Mouse (Mus musculus): ENCODE measurements around the gene Ccp110. TPM values are rescaled to one million over a fixed set of nuclear protein-coding genes. Genes with fewer than 3 reads are reported as not detected.
A peak's percentile ranks its signal among the peaks of the same experiment; 100 is the strongest.

The Ccp110 gene
- total and polyA plus RNA-seq, 3 experiments: 10.4 to 12.3 TPM; not detected in 1

GRCm38 (mm10) chr7:118738730-118739129 lies 26.4 kb downstream of the Ccp110 start:
- TF ChIP-seq BHLHE40 (IDR thresholded peaks at IDR 0.05; ENCODE audit: borderline replicate concordance, low read depth, low read length) (no peak), CTCF (IDR thresholded peaks at IDR 0.05 in 2 of 3, conservative IDR thresholded peaks at IDR 0.05 in 1 of 3; ENCODE audit: control insufficient read depth in 1 of 3, insufficient read depth in 1 of 3, low read depth in 2 of 3, low read length in 3 of 3, poor library complexity in 1 of 3, severe bottlenecking in 1 of 3) (peak; percentile 16 to 48 (median 18); a peak in 3 of 6 replicates), TCF12 (IDR thresholded peaks at IDR 0.05; ENCODE audit: low read depth, low read length) (no peak), HCFC1 (IDR thresholded peaks at IDR 0.05; ENCODE audit: low read depth, low read length) (no peak), RCOR1 (IDR thresholded peaks at IDR 0.05; ENCODE audit: low read depth, low read length) (no peak), ETS1 (IDR thresholded peaks at IDR 0.05; ENCODE audit: low read depth, low read length) (no peak), SMC3 (IDR thresholded peaks at IDR 0.05; ENCODE audit: low read depth, low read length) (peak; percentile 52), USF2 (IDR thresholded peaks at IDR 0.05; ENCODE audit: borderline replicate concordance in 1 of 2, insufficient read depth in 1 of 2, low read depth in 1 of 2, low read length in 2 of 2) (no peak), RAD21 (IDR thresholded peaks at IDR 0.05; ENCODE audit: low read depth, low read length) (peak; percentile 32), EP300 (IDR thresholded peaks at IDR 0.05; ENCODE audit: low read depth in 1 of 2, low read length in 2 of 2) (no peak), ZC3H11A (IDR thresholded peaks at IDR 0.05; ENCODE audit: low read depth, low read length) (peak; percentile 17; the same call in 1 of the 2 replicates), ELF1 (IDR thresholded peaks at IDR 0.05; ENCODE audit: low read depth, low read length) (no peak), MYC (IDR thresholded peaks at IDR 0.05; ENCODE audit: low read depth, low read length) (no peak)
- Histone ChIP-seq H3K4me1 (ENCODE audit: control insufficient read depth in 1 of 2, insufficient read depth in 2 of 2, low read length in 2 of 2) (peaks cover 0 to 5% of the 10 kb centered on the region in 2 experiments; a peak in 1 of 4 replicates), H3K36me3 (ENCODE audit: control insufficient read depth in 1 of 2, insufficient read depth in 2 of 2, low read length in 2 of 2) (peaks cover 0 to 4% of the 10 kb centered on the region in 2 experiments; a peak in 2 of 4 replicates), H3K27me3 (ENCODE audit: control insufficient read depth in 1 of 2, insufficient read depth in 2 of 2, low read length in 2 of 2) (no peaks in the 10 kb centered on the region), H3K27ac (ENCODE audit: control insufficient read depth, low read depth, low read length) (no peak overlapping the region), H3K9ac (ENCODE audit: control insufficient read depth, low read depth, low read length, poor library complexity, severe bottlenecking) (no peak overlapping the region), H3K79me2 (ENCODE audit: control insufficient read depth, insufficient read depth, low read length, poor library complexity) (peaks cover 6% of the 10 kb centered on the region), H3K9me3 (replicated peaks; ENCODE audit: insufficient read depth, low read length) (no peaks in the 10 kb centered on the region), H3K4me3 (ENCODE audit: control insufficient read depth in 1 of 2, insufficient read depth in 1 of 2, low read depth in 2 of 2, low read length in 2 of 2) (no peak overlapping the region)
- peak; percentile 47 for DNase-seq (ENCODE audit: low read depth, low spot score)

- peak within 1 kb of the TSS; percentile 82 for H3K9ac ChIP-seq (ENCODE audit: control insufficient read depth, low read depth, low read length, poor library complexity, severe bottlenecking)
- H3K36me3 ChIP-seq (ENCODE audit: control insufficient read depth in 1 of 2, insufficient read depth in 2 of 2, low read length in 2 of 2): peaks cover 0 to 4% of the 10 kb centered on the region in 2 experiments; a peak in 2 of 4 replicates
- H3K79me2 ChIP-seq (ENCODE audit: control insufficient read depth, insufficient read depth, low read length, poor library complexity): peaks cover 6% of the 10 kb centered on the region
- TF ChIP-seq E2F4 (IDR thresholded peaks at IDR 0.05; ENCODE audit: borderline replicate concordance, low read depth, low read length): no peak
- TF ChIP-seq HCFC1 (IDR thresholded peaks at IDR 0.05; ENCODE audit: low read depth, low read length): no peak
- TF ChIP-seq KAT2A (conservative IDR thresholded peaks at IDR 0.05; ENCODE audit: low read depth, low read length): no peak
- peak; percentile 67 for TF ChIP-seq MAZ (IDR thresholded peaks at IDR 0.05; ENCODE audit: low read depth, low read length)
- no peak for TF ChIP-seq EP300 (IDR thresholded peaks at IDR 0.05; ENCODE audit: low read depth in 1 of 2, low read length in 2 of 2)
- no peak for TF ChIP-seq JUND (IDR thresholded peaks at IDR 0.05; ENCODE audit: low read depth, low read length)
- 0 out of 2 replicates have a peak, but pooled peaks have one; percentile 27 for TF ChIP-seq MYC (IDR thresholded peaks at IDR 0.05; ENCODE audit: low read depth, low read length)
- peak; percentile 64 for TF ChIP-seq SMC3 (IDR thresholded peaks at IDR 0.05; ENCODE audit: low read depth, low read length)
- no peak for TF ChIP-seq USF1 (IDR thresholded peaks at IDR 0.05; ENCODE audit: low read depth, low read length)
- peak; percentile 68 to 81 (median 76) for TF ChIP-seq CTCF (IDR thresholded peaks at IDR 0.05 in 2 of 3, conservative IDR thresholded peaks at IDR 0.05 in 1 of 3; ENCODE audit: control insufficient read depth in 1 of 3, insufficient read depth in 1 of 3, low read depth in 2 of 3, low read length in 3 of 3, poor library complexity in 1 of 3, severe bottlenecking in 1 of 3)
- TF ChIP-seq RAD21 (IDR thresholded peaks at IDR 0.05; ENCODE audit: low read depth, low read length): peak; percentile 57
- peak; percentile 7; the same call in 1 of the 2 replicates for TF ChIP-seq ZNF384 (IDR thresholded peaks at IDR 0.05; ENCODE audit: low read depth, low read length)
- peak within 1 kb of the TSS; percentile 71 for H3K27ac ChIP-seq (ENCODE audit: control insufficient read depth, low read depth, low read length)
- H3K4me1 ChIP-seq (ENCODE audit: control insufficient read depth in 1 of 2, insufficient read depth in 2 of 2, low read length in 2 of 2): peaks cover 0 to 5% of the 10 kb centered on the region in 2 experiments; a peak in 1 of 4 replicates
- peak within 1 kb of the TSS; percentile 75 to 97 for H3K4me3 ChIP-seq (ENCODE audit: control insufficient read depth in 1 of 2, insufficient read depth in 1 of 2, low read depth in 2 of 2, low read length in 2 of 2)
- no peaks in the 10 kb centered on the region for H3K27me3 ChIP-seq (ENCODE audit: control insufficient read depth in 1 of 2, insufficient read depth in 2 of 2, low read length in 2 of 2)
- peak; percentile 88 for DNase-seq (ENCODE audit: low read depth, low spot score)
- H3K9me3 ChIP-seq (replicated peaks; ENCODE audit: insufficient read depth, low read length): no peaks in the 10 kb centered on the region
Measured at GRCm38 (mm10) chr7:118739975-118740531, 27.7 kb downstream of the Ccp110 start, which contains the start of gene Vps35l. Vps35l (plus strand) TSS chr7:118740226.

Measured in MEL (cell line).